Mouse (Mus musculus) liver, embryonic 14.5 days (tissue): Measurements from ENCODE around the gene E130311K13Rik. TPM values are rescaled to one million over a fixed set of nuclear protein-coding genes. Genes with fewer than 3 reads are reported as not detected.

Experiments used
- ATAC-seq: fragments of 200-750 bp; cut with Nextera tagmentation; 2 replicates; pipeline ENCODE4 v1.8.0; 2017; ENCODE audit warnings: moderate number of reproducible peaks, mild to moderate bottlenecking, moderate library complexity; ENCODE audit not compliant: insufficient read depth
- DNase-seq, 3 experiments: peaks; one replicate each; pipeline ENCODE4 v3.0.0-alpha.2; 2012 to 2013; ENCODE audit warnings: low read depth in 3 of 3, low spot score in 3 of 3
- H3K27ac ChIP-seq: fragments of 300-500 bp; sonication (generic); 2 replicates; pipeline ENCODE4 v1.5.1; 2014; ENCODE audit warnings: moderate library complexity, mild to moderate bottlenecking, control low read depth, inconsistent platforms
- H3K27me3 ChIP-seq: fragments of 300-500 bp; sonication (generic); 2 replicates; pipeline ENCODE4 v1.6.1; 2014; ENCODE audit warnings: mild to moderate bottlenecking, low read length, moderate library complexity; ENCODE audit not compliant: control insufficient read depth, insufficient read depth
- H3K36me3 ChIP-seq: fragments of 300-500 bp; sonication (generic); replicated peaks from 2 replicates; pipeline ENCODE4 v1.6.1; 2014; ENCODE audit warnings: low read depth; ENCODE audit not compliant: control insufficient read depth, insufficient read depth
- H3K4me1 ChIP-seq, 2 experiments: fragments of 200-500 bp in 1 of 2; fragments of 300-500 bp in 1 of 2; sonication (generic) in 1 of 2; replicated peaks; 2 replicates each; pipeline ENCODE4 v1.6.1; 2012 to 2014; ENCODE audit warnings: antibody characterized with exemption in 1 of 2, inconsistent platforms in 1 of 2, low read length in 1 of 2; ENCODE audit not compliant: control insufficient read depth in 2 of 2, insufficient read depth in 2 of 2
- H3K4me2 ChIP-seq: fragments of 300-500 bp; sonication (generic); 2 replicates; pipeline ENCODE4 v1.6.1; 2014; ENCODE audit warnings: low read depth, mild to moderate bottlenecking, control low read depth, moderate library complexity
- H3K4me3 ChIP-seq, 2 experiments: fragments of 200-500 bp in 1 of 2; fragments of 300-500 bp in 1 of 2; sonication (generic) in 1 of 2; 2 replicates each; pipeline ENCODE4 v1.5.1; 2012 to 2014; ENCODE audit warnings: low read depth in 2 of 2, low read length in 2 of 2, mild to moderate bottlenecking in 2 of 2, control low read depth in 1 of 2, inconsistent platforms in 1 of 2, moderate library complexity in 1 of 2; ENCODE audit not compliant: insufficient read depth in 1 of 2
- H3K9ac ChIP-seq: fragments of 300-500 bp; sonication (generic); replicated peaks from 2 replicates; pipeline ENCODE4 v1.6.1; 2014; ENCODE audit warnings: mild to moderate bottlenecking, control low read depth, moderate library complexity
- H3K9me3 ChIP-seq: fragments of 300-500 bp; sonication (generic); 2 replicates; pipeline ENCODE4 v1.6.1; 2016; ENCODE audit warnings: low read length, mixed read lengths; ENCODE audit not compliant: control insufficient read depth
- CTCF ChIP-seq: IDR thresholded peaks from 2 replicates; pipeline ENCODE4 v1.5.1; 2016; ENCODE audit warnings: antibody characterized with exemption, low read depth, control low read depth
- EP300 ChIP-seq: IDR thresholded peaks from 2 replicates; pipeline ENCODE4 v1.6.1; 2016; ENCODE audit warnings: antibody characterized with exemption, low read depth
- WGBS: fragments of 180-500 bp; shearing (Covaris S2); extraction: QIAGEN DNeasy Blood & Tissue Kit; methylation state at CpG from one replicate; pipeline ENCODE4 v1.1.7; 2014; ENCODE audit not compliant: insufficient replicate concordance; 5-methylcytosine and 5-hydroxymethylcytosine counted together
- polyA plus RNA-seq, 2 experiments: library from polyadenylated mRNA; depleted of rRNA in 1 of 2; stranded (reverse) in 1 of 2; unstranded in 1 of 2; fragments of >200 nt; fragmentation: Nextera tagmentation in 1 of 2; extraction: Ambion mirVana in 1 of 2; gene quantifications; 2 replicates each; pipeline versions ENCODE4 v1.2.1 to v1.2.3; 2012 to 2014

E130311K13Rik gene
- polyA plus RNA-seq, 2 experiments, result 1.1 to 1.2 TPM

DNA sequence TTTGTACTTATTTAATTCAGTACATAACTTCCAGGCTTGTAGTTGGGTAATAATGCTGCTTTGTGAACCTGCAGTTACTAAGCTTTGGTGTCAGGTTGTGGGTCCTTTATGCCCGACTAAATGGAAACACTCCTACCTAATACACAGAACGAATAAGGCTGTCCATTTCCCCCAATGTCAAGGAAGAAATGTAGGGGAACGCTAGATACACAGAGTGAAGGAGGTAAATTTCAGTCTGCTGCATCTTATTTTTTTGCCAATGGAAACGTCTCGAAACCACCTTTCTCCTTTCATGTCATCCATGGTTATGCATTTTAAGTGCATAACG, 35.6 kb upstream of the E130311K13Rik start:
- DNase-seq (no peak), ATAC-seq (no peak)
- Histone ChIP-seq H3K4me3 (peak overlapping the region in 1 of 2 experiments; percentile 98; a peak in 2 of 4 replicates), H3K9me3 (no peaks in the 10 kb centered on the region), H3K4me1 (peaks cover 4 to 18% of the 10 kb centered on the region in 2 experiments), H3K27ac (no peak overlapping the region), H3K36me3 (no peaks in the 10 kb centered on the region), H3K4me2 (peak overlapping the region; percentile 90), H3K9ac (no peak overlapping the region), H3K27me3 (no peaks in the 10 kb centered on the region)
- TF ChIP-seq CTCF (no peak), EP300 (no peak)
- WGBS, result 77% methylated on average over 6 of the region's 6 CpGs

DNA sequence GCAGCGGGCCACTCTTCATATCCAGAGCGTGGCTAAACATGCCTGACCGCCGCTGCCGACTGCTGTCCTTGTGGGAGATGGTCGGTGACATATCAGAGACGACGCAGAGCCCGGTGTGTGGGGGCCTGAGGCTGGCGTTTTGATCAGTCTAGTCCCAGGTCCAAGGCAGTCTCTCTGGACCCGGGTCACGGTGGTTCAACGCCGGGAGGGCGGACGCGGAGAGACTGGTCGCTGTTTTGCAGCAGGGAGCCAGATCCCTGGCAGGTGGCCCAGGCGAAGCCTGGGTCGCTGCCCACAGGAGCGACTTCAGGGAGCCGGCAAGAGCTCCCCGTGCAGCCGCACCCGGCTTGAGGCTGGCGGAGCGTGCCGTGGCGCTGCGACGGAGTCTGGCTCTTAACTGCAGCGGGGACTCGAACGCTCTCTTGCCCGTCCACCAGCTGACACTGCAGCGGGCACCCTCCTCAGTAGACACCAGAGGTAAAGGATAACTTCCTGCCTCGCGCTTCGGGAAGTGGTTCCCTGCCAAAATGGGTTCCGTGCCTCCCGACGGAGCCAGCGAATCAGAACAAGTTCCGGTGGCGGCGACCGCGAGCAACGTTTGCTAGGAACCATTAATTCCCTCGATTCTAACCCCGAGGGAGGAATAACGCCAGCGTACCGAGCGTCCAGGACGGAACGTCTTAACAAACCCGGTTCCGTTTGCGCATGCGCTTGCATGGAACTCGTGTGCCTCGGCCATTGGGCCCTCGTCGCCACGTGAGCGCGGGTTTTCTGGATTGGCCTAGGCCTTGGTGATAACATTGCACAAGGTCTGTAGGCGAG, 35.0 kb upstream of the E130311K13Rik start, which contains the start of gene Slc33a1:
TSS of gene Slc33a1 (minus strand) at position 669 of the 822 bp plus-strand sequence.
- ATAC-seq, result peak; percentile 95
- under 1% methylated on average over 63 of the region's 69 CpGs for WGBS
- peak within 1 kb of the TSS; percentile 78 for H3K27ac ChIP-seq
- peak within 1 kb of the TSS; percentile 93 for H3K9ac ChIP-seq
- peak within 1 kb of the TSS; percentile 90 for H3K4me2 ChIP-seq
- no peaks in the 10 kb centered on the region for H3K27me3 ChIP-seq
- peak within 1 kb of the TSS; percentile 94 to 98 for H3K4me3 ChIP-seq
- H3K36me3 ChIP-seq, result no peaks in the 10 kb centered on the region
- H3K4me1 ChIP-seq, result peaks cover 4 to 18% of the 10 kb centered on the region in 2 experiments
- peak; percentile 98 to 99 (median 99) for DNase-seq
- TF ChIP-seq CTCF (peak; percentile 29; the same call in 1 of the 2 replicates), EP300 (no peak)
- no peaks in the 10 kb centered on the region for H3K9me3 ChIP-seq

DNA sequence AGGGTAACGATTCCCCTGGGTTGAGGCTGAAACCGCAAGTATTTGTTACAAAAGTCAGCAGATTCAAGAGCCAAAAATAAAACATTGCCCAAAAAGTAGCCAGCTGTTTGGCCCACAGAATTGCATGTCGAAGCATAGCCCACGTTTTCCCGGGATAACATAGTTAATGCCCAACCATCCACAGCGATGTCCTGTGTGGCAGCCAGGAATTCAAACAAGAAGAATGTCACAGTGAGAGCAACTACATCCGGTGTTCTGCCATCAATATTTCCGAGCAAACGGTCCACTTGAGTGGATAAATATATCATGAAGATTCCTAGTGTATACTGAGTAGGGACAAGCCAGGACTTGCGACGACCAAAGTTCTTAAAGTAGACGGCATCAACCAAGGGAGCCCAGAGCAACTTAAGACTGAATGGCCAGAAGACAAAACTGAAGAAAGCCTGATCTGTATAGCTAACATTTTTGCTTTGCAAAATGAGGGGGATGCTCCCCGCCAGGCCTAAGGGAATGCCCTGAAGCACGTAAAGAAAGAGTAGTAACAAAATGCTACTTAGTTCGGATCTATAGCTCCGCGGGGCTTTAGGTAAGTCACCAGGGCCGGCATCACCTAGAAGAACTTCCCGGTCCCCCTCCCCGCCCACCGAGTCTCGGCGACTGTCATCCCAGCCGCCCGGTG, 34.3 kb upstream of the E130311K13Rik start:
- TF ChIP-seq CTCF (no peak), EP300 (no peak)
- H3K9ac ChIP-seq, result peak overlapping the region; percentile 93
- peaks cover 4 to 18% of the 10 kb centered on the region in 2 experiments for H3K4me1 ChIP-seq
- ATAC-seq (no peak; the same call in 1 of the 2 replicates), DNase-seq (peak in 1 of 3 experiments; percentile 20)
- no peaks in the 10 kb centered on the region for H3K36me3 ChIP-seq
- 6% methylated on average over 25 of the region's 25 CpGs for WGBS
- no peaks in the 10 kb centered on the region for H3K27me3 ChIP-seq
- no peaks in the 10 kb centered on the region for H3K9me3 ChIP-seq
- peak overlapping the region; percentile 94 to 98 for H3K4me3 ChIP-seq
- H3K4me2 ChIP-seq, result peak overlapping the region; percentile 90
- peak overlapping the region; percentile 78 for H3K27ac ChIP-seq

DNA sequence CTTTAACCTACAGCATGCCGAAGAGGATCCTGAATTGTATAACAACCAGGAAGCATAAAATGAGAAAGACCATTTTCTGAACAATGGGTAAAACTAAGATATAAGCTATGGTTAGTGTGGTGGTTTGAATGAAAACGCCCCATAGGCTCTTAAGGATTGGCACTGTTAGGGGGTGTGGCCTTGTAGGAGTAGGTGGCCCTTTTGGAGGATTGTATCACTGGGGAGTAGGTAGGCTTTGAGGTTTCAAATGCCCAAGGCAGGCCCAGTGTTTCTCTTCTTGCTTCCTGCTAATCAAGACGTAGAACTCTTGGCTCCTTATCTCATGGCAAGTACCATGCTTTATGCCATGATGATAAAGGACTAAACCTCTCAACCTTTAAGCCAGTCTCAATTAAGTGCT, 20.6 kb upstream of the E130311K13Rik start:
- Histone ChIP-seq H3K4me2 (no peak overlapping the region), H3K36me3 (no peaks in the 10 kb centered on the region), H3K4me1 (peaks cover 0 to 4% of the 10 kb centered on the region in 2 experiments; a peak in 1 of 4 replicates), H3K27ac (no peak overlapping the region), H3K9ac (no peak overlapping the region), H3K27me3 (no peaks in the 10 kb centered on the region), H3K9me3 (no peaks in the 10 kb centered on the region), H3K4me3 (no peak overlapping the region)
- no peak for DNase-seq
- ATAC-seq, result peak; percentile 45; the same call in 1 of the 2 replicates
- WGBS, result 44% methylated on average over 3 of the region's 3 CpGs
- no peak for TF ChIP-seq EP300

DNA sequence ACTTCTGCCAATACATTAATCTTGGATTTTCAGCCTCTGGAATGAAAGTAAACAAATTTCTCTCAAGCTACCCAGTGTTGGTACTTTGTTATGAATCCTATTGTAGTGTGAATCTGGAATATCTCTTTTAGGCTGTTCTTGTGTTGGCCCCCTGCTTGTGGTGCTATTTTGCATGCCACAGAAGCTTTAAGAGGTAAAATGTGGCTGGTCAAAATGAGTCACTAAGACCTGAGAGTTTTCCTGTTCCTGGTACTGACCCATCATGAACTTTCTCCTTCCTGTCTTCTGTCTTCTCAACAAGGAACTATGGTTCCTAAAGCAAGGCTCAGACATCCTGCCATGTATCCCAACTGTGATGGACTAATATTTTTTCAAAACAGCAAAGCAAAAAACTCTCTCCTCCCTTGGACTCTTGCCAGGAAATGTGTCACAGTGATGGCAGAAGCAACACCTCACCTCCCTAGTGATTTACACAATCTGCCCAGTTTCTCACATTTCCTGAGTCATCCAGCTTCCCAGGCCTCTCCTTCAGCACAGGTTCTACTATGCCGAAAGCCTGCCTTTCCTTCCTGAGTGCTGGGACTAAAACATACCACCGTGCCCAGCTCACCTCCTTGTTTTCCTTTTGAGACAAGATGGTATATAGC, 12.1 kb upstream of the E130311K13Rik start:
- WGBS, result 72% methylated on average over 2 of the region's 2 CpGs
- ATAC-seq, result no peak
- TF ChIP-seq CTCF, result no peak
- TF ChIP-seq EP300, result no peak
- H3K4me2 ChIP-seq, result no peak overlapping the region
- H3K9me3 ChIP-seq, result no peaks in the 10 kb centered on the region
- no peak for DNase-seq
- H3K9ac ChIP-seq, result no peak overlapping the region
- no peaks in the 10 kb centered on the region for H3K27me3 ChIP-seq
- no peak overlapping the region for H3K27ac ChIP-seq
- H3K4me1 ChIP-seq, result no peaks in the 10 kb centered on the region
- H3K36me3 ChIP-seq, result 0 out of 2 replicates have a peak, but pooled peaks cover 3% of the 10 kb centered on the region
- no peak overlapping the region for H3K4me3 ChIP-seq
